Mouse (Mus musculus): ENCODE results near the gene Cd209g. TPM values are rescaled to one million over a fixed set of nuclear protein-coding genes. Genes with fewer than 3 reads are reported as not detected.

Gene Cd209g
- polyA plus RNA-seq, 1 experiment = not detected

- H3K4me1 ChIP-seq (ENCODE audit: control insufficient read depth) = peaks cover 38% of the 10 kb centered on the region
- H3K4me3 ChIP-seq (replicated peaks) = peak overlapping the region; percentile 84
- no peaks in the 10 kb centered on the region for H3K36me3 ChIP-seq (ENCODE audit: control insufficient read depth)
- no peaks in the 10 kb centered on the region for H3K9me3 ChIP-seq (ENCODE audit: control insufficient read depth, low read length)
- no peaks in the 10 kb centered on the region for H3K27me3 ChIP-seq (ENCODE audit: control insufficient read depth)
- no peak for TF ChIP-seq TAL1 (IDR thresholded peaks at IDR 0.05; ENCODE audit: low read length)
- no peak for TF ChIP-seq GATA1 (IDR thresholded peaks at IDR 0.05; ENCODE audit: low read length)
These were observed 31.4 kb downstream of the Cd209g start for GRCm38 (mm10) chr8:4165176-4165851.

- Histone ChIP-seq H3K27me3 (ENCODE audit: control insufficient read depth) (no peaks in the 10 kb centered on the region), H3K9me3 (ENCODE audit: control insufficient read depth, low read length) (no peaks in the 10 kb centered on the region), H3K4me3 (replicated peaks) (peak within 1 kb of the TSS; percentile 84), H3K4me1 (ENCODE audit: control insufficient read depth) (peaks cover 40% of the 10 kb centered on the region), H3K36me3 (ENCODE audit: control insufficient read depth) (no peaks in the 10 kb centered on the region)
- TF ChIP-seq GATA1 (IDR thresholded peaks at IDR 0.05; ENCODE audit: low read length) (no peak), TAL1 (IDR thresholded peaks at IDR 0.05; ENCODE audit: low read length) (no peak)
These were observed 32.2 kb downstream of the Cd209g start, which contains the start of gene Evi5l for GRCm38 (mm10) chr8:4165852-4166751. Gene Evi5l, plus strand, starts transcription at chr8:4166567.

GRCm38 (mm10) chr8:4166881-4167525 lies 33.1 kb downstream of the Cd209g start:
- Histone ChIP-seq H3K36me3 (ENCODE audit: control insufficient read depth) (no peaks in the 10 kb centered on the region), H3K4me1 (ENCODE audit: control insufficient read depth) (peaks cover 40% of the 10 kb centered on the region), H3K4me3 (replicated peaks) (peak overlapping the region; percentile 84), H3K9me3 (ENCODE audit: control insufficient read depth, low read length) (no peaks in the 10 kb centered on the region), H3K27me3 (ENCODE audit: control insufficient read depth) (no peaks in the 10 kb centered on the region)
- TF ChIP-seq GATA1 (IDR thresholded peaks at IDR 0.05; ENCODE audit: low read length) (no peak), TAL1 (IDR thresholded peaks at IDR 0.05; ENCODE audit: low read length) (no peak)

GRCm38 (mm10) chr8:4167918-4168317 lies 34.0 kb downstream of the Cd209g start:
- Histone ChIP-seq H3K4me3 (replicated peaks) (no peak overlapping the region), H3K9me3 (ENCODE audit: control insufficient read depth, low read length) (no peaks in the 10 kb centered on the region), H3K4me1 (ENCODE audit: control insufficient read depth) (peaks cover 40% of the 10 kb centered on the region), H3K36me3 (ENCODE audit: control insufficient read depth) (no peaks in the 10 kb centered on the region), H3K27me3 (ENCODE audit: control insufficient read depth) (no peaks in the 10 kb centered on the region)
- no peak for TF ChIP-seq GATA1 (IDR thresholded peaks at IDR 0.05; ENCODE audit: low read length)
- TF ChIP-seq TAL1 (IDR thresholded peaks at IDR 0.05; ENCODE audit: low read length) = no peak

- no peaks in the 10 kb centered on the region for H3K27me3 ChIP-seq (ENCODE audit: control insufficient read depth)
- no peak overlapping the region for H3K4me3 ChIP-seq (replicated peaks)
- no peaks in the 10 kb centered on the region for H3K9me3 ChIP-seq (ENCODE audit: control insufficient read depth, low read length)
- H3K4me1 ChIP-seq (ENCODE audit: control insufficient read depth) = peaks cover 21% of the 10 kb centered on the region
- H3K36me3 ChIP-seq (ENCODE audit: control insufficient read depth) = no peaks in the 10 kb centered on the region
- TF ChIP-seq GATA1 (IDR thresholded peaks at IDR 0.05; ENCODE audit: low read length) (no peak), TAL1 (IDR thresholded peaks at IDR 0.05; ENCODE audit: low read length) (no peak)
These were observed 38.6 kb downstream of the Cd209g start for GRCm38 (mm10) chr8:4172486-4172885.

- H3K27me3 ChIP-seq (ENCODE audit: control insufficient read depth) = no peaks in the 10 kb centered on the region
- TF ChIP-seq TAL1 (IDR thresholded peaks at IDR 0.05; ENCODE audit: low read length) (no peak), GATA1 (IDR thresholded peaks at IDR 0.05; ENCODE audit: low read length) (no peak)
- H3K4me3 ChIP-seq (replicated peaks) = no peak overlapping the region
These were observed 40.1 kb downstream of the Cd209g start for GRCm38 (mm10) chr8:4174018-4174417.

GRCm38 (mm10) chr8:4183409-4183808 lies 49.5 kb downstream of the Cd209g start:
- TF ChIP-seq GATA1 (IDR thresholded peaks at IDR 0.05; ENCODE audit: low read length) (no peak), TAL1 (IDR thresholded peaks at IDR 0.05; ENCODE audit: low read length) (no peak)
- H3K4me3 ChIP-seq (replicated peaks) = no peak overlapping the region
- peaks cover 25% of the 10 kb centered on the region for H3K36me3 ChIP-seq (ENCODE audit: control insufficient read depth)
- H3K4me1 ChIP-seq (ENCODE audit: control insufficient read depth) = peaks cover 18% of the 10 kb centered on the region
- no peaks in the 10 kb centered on the region for H3K9me3 ChIP-seq (ENCODE audit: control insufficient read depth, low read length)
- H3K27me3 ChIP-seq (ENCODE audit: control insufficient read depth) = no peaks in the 10 kb centered on the region

More at GRCm38 (mm10) chr8:4174018-4174417, 40.1 kb downstream of the Cd209g start:
- H3K4me1 ChIP-seq (ENCODE audit: control insufficient read depth) = peaks cover 15% of the 10 kb centered on the region
- no peaks in the 10 kb centered on the region for H3K36me3 ChIP-seq (ENCODE audit: control insufficient read depth)
- no peaks in the 10 kb centered on the region for H3K9me3 ChIP-seq (ENCODE audit: control insufficient read depth, low read length)

DNA sequence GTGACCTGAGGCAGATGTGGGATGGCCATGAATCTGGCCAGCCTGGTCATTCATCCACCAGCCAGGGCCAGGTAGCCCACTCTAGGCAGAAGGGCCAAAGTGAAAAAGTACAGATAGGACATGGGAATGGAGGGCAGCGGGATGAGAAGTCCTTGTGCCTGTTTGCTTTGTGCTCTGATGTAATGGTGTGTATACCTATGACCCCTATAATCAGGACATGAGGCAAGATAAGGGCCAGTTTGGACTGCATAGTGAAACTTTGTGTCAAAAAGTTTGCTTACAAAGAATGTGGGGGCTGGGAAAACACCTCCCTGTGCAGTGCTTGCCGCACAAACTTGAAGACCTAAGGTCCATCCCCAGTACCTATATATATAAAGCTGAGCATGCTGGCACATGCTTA lies 52.3 kb downstream of the Cd209g start:
- no peak overlapping the region for H3K4me3 ChIP-seq (replicated peaks)
- no peaks in the 10 kb centered on the region for H3K27me3 ChIP-seq (ENCODE audit: control insufficient read depth)
- TF ChIP-seq GATA1 (IDR thresholded peaks at IDR 0.05; ENCODE audit: low read length) = no peak
- no peak for TF ChIP-seq TAL1 (IDR thresholded peaks at IDR 0.05; ENCODE audit: low read length)
- H3K4me1 ChIP-seq (ENCODE audit: control insufficient read depth) = peaks cover 42% of the 10 kb centered on the region
- H3K9me3 ChIP-seq (ENCODE audit: control insufficient read depth, low read length) = no peaks in the 10 kb centered on the region
- peaks cover 34% of the 10 kb centered on the region for H3K36me3 ChIP-seq (ENCODE audit: control insufficient read depth)

Other genes with a start within 250 kb of the Cd209g start
- gene Cd209b, start 207.3 kb upstream of the Cd209g start, polyA plus RNA-seq (2012) = not detected in 2 replicates
- gene Cd209c, start 179.4 kb upstream of the Cd209g start, polyA plus RNA-seq (2012) = not detected in 2 replicates
- gene Cd209f, start 28.3 kb upstream of the Cd209g start, polyA plus RNA-seq (2012) = not detected in 2 replicates
- gene Evi5l, start 32.5 kb downstream of the Cd209g start, polyA plus RNA-seq (2012) = 1.3 and 1.5 TPM in 2 replicates
- gene Prr36, start 83.4 kb downstream of the Cd209g start, polyA plus RNA-seq (2012) = not detected in 2 replicates
- gene Lrrc8e, start 92.7 kb downstream of the Cd209g start, polyA plus RNA-seq (2012) = 0.02 TPM in 1 of 2 replicates, not detected in the other
- 9.1 and 9.9 TPM in 2 replicates for gene Map2k7, start 104.6 kb downstream of the Cd209g start, polyA plus RNA-seq (2012)
- 0.25 and 0.38 TPM in 2 replicates for gene Gm49320, start 104.8 kb downstream of the Cd209g start, polyA plus RNA-seq (2012)
- 1.1 and 1.3 TPM in 2 replicates for gene Tgfbr3l, start 114.1 kb downstream of the Cd209g start, polyA plus RNA-seq (2012)
- 5.1 and 6.0 TPM in 2 replicates for gene Snapc2, start 119.0 kb downstream of the Cd209g start, polyA plus RNA-seq (2012)
- gene Ctxn1, start 125.2 kb downstream of the Cd209g start, polyA plus RNA-seq (2012) = 0.32 and 0.42 TPM in 2 replicates
- gene Timm44, start 141.8 kb downstream of the Cd209g start, polyA plus RNA-seq (2012) = 4.0 and 5.5 TPM in 2 replicates
- 0.06 and 0.15 TPM in 2 replicates for gene Ccl25, start 191.1 kb downstream of the Cd209g start, polyA plus RNA-seq (2012)
- 1.1 and 1.2 TPM in 2 replicates for gene Elavl1, start 191.3 kb downstream of the Cd209g start, polyA plus RNA-seq (2012)

Measured in erythroblast, embryonic 14.5 days (primary cell).